Mouse (Mus musculus) MEL (cell line): ENCODE measurements at regions not wholly inside any gene's neighbourhood (a gene's known extent, or its start where the extent isn't known, plus 50 kb on each side); places are given as distances from the start of the nearest gene placed in this dataset.

ENCODE experiments used
- DNase-seq: peaks from one replicate; pipeline ENCODE4 v3.0.0; 2011; ENCODE audit warnings: low read depth, low spot score
- H3K27ac ChIP-seq: 2 replicates; pipeline ENCODE4 v1.5.1; 2012; ENCODE audit warnings: low read depth, mild to moderate bottlenecking, control low read depth, low read length, moderate library complexity; ENCODE audit not compliant: control insufficient read depth
- H3K27me3 ChIP-seq, 2 experiments: fragments of 150-350 bp in 1 of 2; sonication (generic) in 1 of 2; 2 replicates each; pipeline ENCODE4 v1.6.1; 2012; ENCODE audit warnings: low read length in 2 of 2, mild to moderate bottlenecking in 2 of 2, improper control_type of control experiment in 1 of 2, moderate library complexity in 1 of 2; ENCODE audit not compliant: insufficient read depth in 2 of 2, control insufficient read depth in 1 of 2
- H3K36me3 ChIP-seq, 2 experiments: 2 replicates each; pipeline ENCODE4 v1.6.1; 2012 to 2014; ENCODE audit warnings: low read length in 2 of 2, improper control_type of control experiment in 1 of 2, inconsistent platforms in 1 of 2, mild to moderate bottlenecking in 1 of 2; ENCODE audit not compliant: insufficient read depth in 2 of 2, control insufficient read depth in 1 of 2
- H3K4me1 ChIP-seq, 2 experiments: fragments of 150-350 bp in 1 of 2; sonication (generic) in 1 of 2; 2 replicates each; pipeline ENCODE4 v1.6.1; 2012; ENCODE audit warnings: low read length in 2 of 2, improper control_type of control experiment in 1 of 2, mild to moderate bottlenecking in 1 of 2; ENCODE audit not compliant: insufficient read depth in 2 of 2, control insufficient read depth in 1 of 2
- H3K4me3 ChIP-seq, 2 experiments: fragments of 150-350 bp in 1 of 2; sonication (generic) in 1 of 2; 2 replicates each; pipeline ENCODE4 v1.5.1; 2012; ENCODE audit warnings: low read depth in 2 of 2, low read length in 2 of 2, mild to moderate bottlenecking in 2 of 2, moderate library complexity in 2 of 2, control low read depth in 1 of 2, improper control_type of control experiment in 1 of 2; ENCODE audit not compliant: control insufficient read depth in 1 of 2, insufficient read depth in 1 of 2
- H3K79me2 ChIP-seq: 2 replicates; pipeline ENCODE4 v1.6.1; 2012; ENCODE audit warnings: mild to moderate bottlenecking, low read length, moderate library complexity; ENCODE audit not compliant: control insufficient read depth, poor library complexity, insufficient read depth
- H3K9ac ChIP-seq: 2 replicates; pipeline ENCODE4 v1.6.1; 2012; ENCODE audit warnings: low read depth, mild to moderate bottlenecking, control low read depth, low read length, moderate library complexity; ENCODE audit not compliant: control insufficient read depth, poor library complexity, severe bottlenecking
- H3K9me3 ChIP-seq: fragments of 150-350 bp; sonication (generic); replicated peaks from 2 replicates; pipeline ENCODE4 v1.6.1; 2012; ENCODE audit warnings: mild to moderate bottlenecking, low read length, improper control_type of control experiment, moderate library complexity; ENCODE audit not compliant: insufficient read depth
- BHLHE40 ChIP-seq: IDR thresholded peaks from 2 replicates; pipeline ENCODE4 v1.6.1; 2012; ENCODE audit warnings: low read depth, mild to moderate bottlenecking, inconsistent platforms, low read length, improper control_type of control experiment, borderline replicate concordance
- CHD1 ChIP-seq: IDR thresholded peaks from 2 replicates; pipeline ENCODE4 v1.6.1; 2012; ENCODE audit warnings: low read depth, mild to moderate bottlenecking, inconsistent platforms, low read length, improper control_type of control experiment
- CHD2 ChIP-seq: IDR thresholded peaks from 2 replicates; pipeline ENCODE4 v1.6.1; 2011; ENCODE audit warnings: low read length, improper control_type of control experiment
- ELF1 ChIP-seq: IDR thresholded peaks from 2 replicates; pipeline ENCODE4 v1.6.1; 2014; ENCODE audit warnings: low read depth, mild to moderate bottlenecking, inconsistent platforms, low read length, improper control_type of control experiment, moderate library complexity
- ETS1 ChIP-seq: IDR thresholded peaks from 2 replicates; pipeline ENCODE4 v1.6.1; 2012; ENCODE audit warnings: low read depth, mild to moderate bottlenecking, inconsistent platforms, low read length, improper control_type of control experiment, moderate library complexity
- GATA1 ChIP-seq: IDR thresholded peaks from 2 replicates; pipeline ENCODE4 v1.6.1; 2011; ENCODE audit warnings: low read depth, low read length, improper control_type of control experiment
- HCFC1 ChIP-seq: IDR thresholded peaks from 2 replicates; pipeline ENCODE4 v1.6.1; 2012; ENCODE audit warnings: low read depth, mild to moderate bottlenecking, inconsistent platforms, low read length, improper control_type of control experiment, moderate library complexity
- JUND ChIP-seq: IDR thresholded peaks from 2 replicates; pipeline ENCODE4 v1.6.1; 2011; ENCODE audit warnings: low read depth, mild to moderate bottlenecking, improper control_type of control experiment, low read length
- KAT2A ChIP-seq: conservative IDR thresholded peaks from 2 replicates; pipeline ENCODE4 v1.6.1; 2012; ENCODE audit warnings: low read depth, low read length, improper control_type of control experiment, inconsistent platforms
- MAZ ChIP-seq: IDR thresholded peaks from 2 replicates; pipeline ENCODE4 v1.6.1; 2012; ENCODE audit warnings: low read depth, mild to moderate bottlenecking, inconsistent platforms, low read length, improper control_type of control experiment
- MEF2A ChIP-seq: IDR thresholded peaks from 2 replicates; pipeline ENCODE4 v1.6.1; 2014; ENCODE audit warnings: low read depth, mild to moderate bottlenecking, inconsistent platforms, low read length, improper control_type of control experiment; ENCODE audit not compliant: poor library complexity, insufficient replicate concordance, severe bottlenecking; ENCODE audit errors: extremely low read depth
- MXI1 ChIP-seq: IDR thresholded peaks from 2 replicates; pipeline ENCODE4 v1.6.1; 2011; ENCODE audit warnings: mild to moderate bottlenecking, low read depth, low read length, improper control_type of control experiment
- MYB ChIP-seq: IDR thresholded peaks from 2 replicates; pipeline ENCODE4 v1.6.1; 2011; ENCODE audit warnings: mild to moderate bottlenecking, low read depth, low read length, improper control_type of control experiment
- NELFE ChIP-seq: IDR thresholded peaks from 2 replicates; pipeline ENCODE4 v1.6.1; 2011; ENCODE audit warnings: low read depth, low read length, improper control_type of control experiment
- NRF1 ChIP-seq: IDR thresholded peaks from 2 replicates; pipeline ENCODE4 v1.6.1; 2014; ENCODE audit warnings: low read depth, mild to moderate bottlenecking, inconsistent platforms, low read length, improper control_type of control experiment, moderate library complexity; ENCODE audit not compliant: poor library complexity, insufficient read depth, severe bottlenecking
- POLR2A ChIP-seq, 2 experiments: IDR thresholded peaks; 2 replicates each; pipeline ENCODE4 v1.6.1; 2011 to 2012; ENCODE audit warnings: low read length in 2 of 2, mild to moderate bottlenecking in 2 of 2, control low read depth in 1 of 2, improper control_type of control experiment in 1 of 2, low read depth in 1 of 2, moderate library complexity in 1 of 2; ENCODE audit not compliant: control insufficient read depth in 1 of 2, insufficient read depth in 1 of 2, poor library complexity in 1 of 2
- POLR2AphosphoS5 ChIP-seq: IDR thresholded peaks from 2 replicates; pipeline ENCODE4 v1.6.1; 2012; ENCODE audit warnings: low read depth, borderline replicate concordance, mild to moderate bottlenecking, inconsistent platforms, low read length, moderate library complexity, mixed read lengths
- RAD21 ChIP-seq: IDR thresholded peaks from 2 replicates; pipeline ENCODE4 v1.6.1; 2011; ENCODE audit warnings: mild to moderate bottlenecking, low read depth, low read length, improper control_type of control experiment
- SIN3A ChIP-seq: IDR thresholded peaks from 2 replicates; pipeline ENCODE4 v1.6.1; 2012; ENCODE audit warnings: low read length, improper control_type of control experiment, inconsistent platforms
- SMC3 ChIP-seq: IDR thresholded peaks from 2 replicates; pipeline ENCODE4 v1.6.1; 2011; ENCODE audit warnings: low read depth, low read length, improper control_type of control experiment
- TAL1 ChIP-seq: IDR thresholded peaks from 2 replicates; pipeline ENCODE4 v1.6.1; 2012; ENCODE audit warnings: mild to moderate bottlenecking, inconsistent platforms, low read length, moderate library complexity, mixed read lengths
- UBTF ChIP-seq: IDR thresholded peaks from 2 replicates; pipeline ENCODE4 v1.6.1; 2012; ENCODE audit warnings: low read depth, mild to moderate bottlenecking, inconsistent platforms, low read length, improper control_type of control experiment, moderate library complexity, borderline replicate concordance; ENCODE audit not compliant: insufficient read depth
- ZMIZ1 ChIP-seq: IDR thresholded peaks from 2 replicates; pipeline ENCODE4 v1.6.1; 2012; ENCODE audit warnings: low read depth, mild to moderate bottlenecking, inconsistent platforms, low read length, improper control_type of control experiment, moderate library complexity
- ZNF384 ChIP-seq: IDR thresholded peaks from 2 replicates; pipeline ENCODE4 v1.6.1; 2012; ENCODE audit warnings: low read depth, mild to moderate bottlenecking, inconsistent platforms, low read length, improper control_type of control experiment

DNA sequence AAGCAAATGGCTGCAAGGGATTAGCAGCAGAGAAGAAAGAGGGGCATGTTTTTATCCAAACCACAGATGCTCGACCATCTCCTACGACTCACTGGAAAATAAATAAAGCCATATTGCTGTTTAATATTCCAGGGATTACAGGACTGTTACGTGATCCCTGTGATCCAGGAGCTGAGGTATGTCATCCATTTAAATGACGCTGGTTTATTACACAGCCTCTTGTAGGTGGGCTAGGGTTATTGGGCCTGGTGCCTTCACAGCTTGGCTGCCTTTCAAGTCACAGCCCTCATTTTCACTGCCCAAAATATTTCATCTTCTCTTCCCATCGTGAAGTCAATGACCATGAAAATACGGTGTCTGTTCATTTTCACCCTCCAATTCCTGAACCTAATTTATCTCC, 276.1 kb upstream of the Epha4 start:
- no peak for TF ChIP-seq ZMIZ1
- no peak for TF ChIP-seq BHLHE40
- no peak for TF ChIP-seq TAL1
- no peak for TF ChIP-seq SIN3A
- TF ChIP-seq ZNF384 = no peak
- TF ChIP-seq JUND = no peak
- no peak for TF ChIP-seq GATA1
- no peak for TF ChIP-seq SMC3
- TF ChIP-seq POLR2AphosphoS5 = no peak
- no peak for TF ChIP-seq MAZ
- TF ChIP-seq POLR2A (IDR thresholded peaks at IDR 0.05; ENCODE audit: control insufficient read depth in 1 of 2, insufficient read depth in 1 of 2, low read depth in 1 of 2, low read length in 2 of 2, poor library complexity in 1 of 2) = no peak
- no peak for TF ChIP-seq KAT2A
- no peak for TF ChIP-seq RAD21
- no peak for TF ChIP-seq NRF1
- no peak for TF ChIP-seq HCFC1
- no peak for TF ChIP-seq ETS1
- TF ChIP-seq ELF1 = no peak
- TF ChIP-seq MYB = no peak
- no peak for TF ChIP-seq CHD1
- H3K4me3 ChIP-seq = no peak overlapping the region

DNA sequence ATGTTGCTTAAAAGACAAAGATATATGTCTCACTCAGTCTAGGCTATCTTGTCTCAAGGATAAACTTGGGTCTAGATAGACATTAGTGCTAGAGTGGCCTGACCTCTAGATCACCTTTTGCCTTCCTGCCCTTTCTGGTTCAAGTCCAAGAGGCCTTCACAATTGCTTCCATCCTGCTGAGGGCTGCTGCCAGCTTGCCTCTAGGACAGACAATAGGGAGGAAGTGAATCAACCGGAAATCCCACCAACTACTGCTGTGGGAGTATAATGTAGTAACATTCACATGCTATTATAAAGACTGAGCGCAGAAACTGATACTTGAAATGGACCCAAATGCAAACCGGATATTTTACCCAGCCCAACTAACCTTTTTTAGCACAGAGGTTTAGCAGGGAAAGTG, 239.4 kb upstream of the Epha4 start:
- H3K9ac ChIP-seq = no peak overlapping the region
- TF ChIP-seq HCFC1 = no peak
- no peak for TF ChIP-seq ZMIZ1
- TF ChIP-seq MEF2A = no peak
- TF ChIP-seq MAZ = no peak
- TF ChIP-seq NELFE = no peak
- TF ChIP-seq POLR2A (IDR thresholded peaks at IDR 0.05; ENCODE audit: control insufficient read depth in 1 of 2, insufficient read depth in 1 of 2, low read depth in 1 of 2, low read length in 2 of 2, poor library complexity in 1 of 2) = no peak
- no peak for TF ChIP-seq UBTF
- no peak for TF ChIP-seq MXI1
- no peak for TF ChIP-seq POLR2AphosphoS5
- no peak for TF ChIP-seq CHD2
- TF ChIP-seq GATA1 = no peak
- no peak for TF ChIP-seq RAD21
- no peak for TF ChIP-seq SMC3
- no peak for TF ChIP-seq ELF1
- H3K79me2 ChIP-seq = no peaks in the 10 kb centered on the region
- no peaks in the 10 kb centered on the region for H3K4me1 ChIP-seq
- H3K27me3 ChIP-seq = no peaks in the 10 kb centered on the region
- H3K27ac ChIP-seq = no peak overlapping the region
- no peak overlapping the region for H3K4me3 ChIP-seq
- H3K36me3 ChIP-seq = no peaks in the 10 kb centered on the region
- no peaks in the 10 kb centered on the region for H3K9me3 ChIP-seq
- no peak for DNase-seq

More for the DNA sequence above, 276.1 kb upstream of the Epha4 start:
- Histone ChIP-seq H3K79me2 (no peaks in the 10 kb centered on the region), H3K9me3 (no peaks in the 10 kb centered on the region), H3K27me3 (no peaks in the 10 kb centered on the region), H3K9ac (no peak overlapping the region), H3K27ac (no peak overlapping the region), H3K4me1 (no peaks in the 10 kb centered on the region), H3K36me3 (no peaks in the 10 kb centered on the region)
- no peak for DNase-seq
